Mouse (Mus musculus): ENCODE measurements at regions not wholly inside any gene's neighbourhood (a gene's known extent, or its start where the extent isn't known, plus 50 kb on each side); places are given as distances from the start of the nearest gene placed in this dataset.

DNA sequence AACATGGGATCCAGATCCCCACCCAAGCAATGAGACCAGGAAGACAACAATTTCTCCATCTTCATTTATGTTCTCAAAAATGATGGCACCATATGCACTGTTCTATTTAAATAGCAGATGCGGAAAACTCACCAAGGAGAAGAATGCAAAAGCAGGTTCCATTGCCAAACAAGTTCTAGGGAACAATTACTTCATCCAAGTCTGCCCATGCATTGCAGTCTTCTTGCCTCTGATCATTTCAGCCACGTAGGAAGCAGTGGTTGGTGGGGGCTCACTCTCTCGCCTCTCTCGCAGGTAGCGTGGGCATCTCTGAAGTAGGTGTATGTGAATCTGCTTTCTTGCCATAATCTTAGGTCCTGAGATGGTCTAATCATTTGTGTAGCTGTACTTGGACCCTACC, 557.5 kb upstream of the Id2 start:
- WGBS: 88% methylated on average over 5 of the region's 5 CpGs
- H3K27ac ChIP-seq: no peak overlapping the region
- no peaks in the 10 kb centered on the region for H3K27me3 ChIP-seq (ENCODE audit: poor library complexity, severe bottlenecking)
- H3K4me1 ChIP-seq: no peaks in the 10 kb centered on the region
- no peaks in the 10 kb centered on the region for H3K9me3 ChIP-seq
- no peak for DNase-seq (ENCODE audit: extremely low spot score, low spot score)
- no peaks in the 10 kb centered on the region for H3K36me3 ChIP-seq (replicated peaks)
- no peak overlapping the region for H3K4me3 ChIP-seq

DNA sequence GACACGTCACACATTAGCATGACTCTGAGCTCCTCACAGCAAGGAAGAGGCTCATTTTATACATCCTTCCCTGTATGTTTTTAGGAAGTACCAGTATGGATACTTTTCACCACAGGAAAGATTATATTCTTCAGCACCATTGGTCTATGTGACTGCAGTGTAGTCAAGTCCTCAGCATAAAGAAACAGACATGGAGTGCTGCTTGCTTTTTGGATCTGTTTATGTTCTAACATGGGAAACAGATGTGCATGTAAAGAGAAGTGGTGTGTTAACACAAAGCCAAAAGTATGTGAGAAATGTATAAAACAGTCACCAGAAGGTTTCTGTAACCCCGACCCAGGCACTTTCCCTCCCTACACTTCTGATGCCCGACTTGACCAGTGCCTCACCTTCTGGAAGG, 553.3 kb upstream of the Id2 start:
- no peak for DNase-seq (ENCODE audit: extremely low spot score, low spot score)
- Histone ChIP-seq H3K27ac (no peak overlapping the region), H3K4me1 (no peaks in the 10 kb centered on the region), H3K27me3 (ENCODE audit: poor library complexity, severe bottlenecking) (no peaks in the 10 kb centered on the region), H3K4me3 (no peak overlapping the region), H3K9me3 (no peaks in the 10 kb centered on the region), H3K36me3 (replicated peaks) (no peaks in the 10 kb centered on the region)
- WGBS: 78% methylated on average over 3 of the region's 3 CpGs

- Histone ChIP-seq H3K27ac (no peak overlapping the region), H3K27me3 (ENCODE audit: poor library complexity, severe bottlenecking) (no peaks in the 10 kb centered on the region), H3K36me3 (replicated peaks) (no peaks in the 10 kb centered on the region), H3K9me3 (no peaks in the 10 kb centered on the region), H3K4me3 (no peak overlapping the region), H3K4me1 (no peaks in the 10 kb centered on the region)
- DNase-seq (ENCODE audit: extremely low spot score, low spot score): no peak
Observed at GRCm38 (mm10) chr12:25628081-25628480, 531.1 kb upstream of the Id2 start.

DNA sequence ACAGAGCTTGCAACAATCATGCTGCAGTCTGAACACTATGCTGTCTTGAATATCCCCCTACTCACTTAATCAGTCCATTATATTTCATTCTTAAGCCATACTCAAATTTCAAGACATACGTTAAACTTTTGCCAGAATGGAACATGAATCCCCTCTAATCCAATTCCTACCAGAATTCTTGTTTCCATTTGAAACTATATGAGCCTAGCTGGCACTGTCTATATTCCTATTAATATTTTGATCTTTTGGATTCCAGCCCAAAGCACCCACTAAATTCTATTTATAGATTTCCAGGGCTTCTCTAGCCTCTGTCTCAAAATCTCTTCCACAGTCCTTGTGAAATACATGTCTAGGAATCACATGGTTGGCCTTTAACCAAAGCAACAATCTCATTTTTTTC, 528.9 kb upstream of the Id2 start:
- H3K4me1 ChIP-seq: no peaks in the 10 kb centered on the region
- H3K36me3 ChIP-seq (replicated peaks): no peaks in the 10 kb centered on the region
- no peak overlapping the region for H3K4me3 ChIP-seq
- H3K9me3 ChIP-seq: no peaks in the 10 kb centered on the region
- no peak overlapping the region for H3K27ac ChIP-seq
- no peak for DNase-seq (ENCODE audit: extremely low spot score, low spot score)
- 69% methylated on average over 1 of the region's 1 CpGs for WGBS
- no peaks in the 10 kb centered on the region for H3K27me3 ChIP-seq (ENCODE audit: poor library complexity, severe bottlenecking)

GRCm38 (mm10) chr12:25623449-25623848, 526.5 kb upstream of the Id2 start:
- no peaks in the 10 kb centered on the region for H3K9me3 ChIP-seq
- DNase-seq (ENCODE audit: extremely low spot score, low spot score): no peak
- H3K27ac ChIP-seq: no peak overlapping the region
- H3K27me3 ChIP-seq (ENCODE audit: poor library complexity, severe bottlenecking): no peaks in the 10 kb centered on the region
- no peaks in the 10 kb centered on the region for H3K36me3 ChIP-seq (replicated peaks)
- H3K4me1 ChIP-seq: no peaks in the 10 kb centered on the region
- WGBS: 92% methylated on average over 2 of the region's 2 CpGs
- no peak overlapping the region for H3K4me3 ChIP-seq

- H3K4me1 ChIP-seq: peaks cover 6% of the 10 kb centered on the region; the same call in 1 of the 2 replicates
- no peak for DNase-seq (ENCODE audit: extremely low spot score, low spot score)
- no peaks in the 10 kb centered on the region for H3K36me3 ChIP-seq (replicated peaks)
- H3K4me3 ChIP-seq: no peak overlapping the region
- no peaks in the 10 kb centered on the region for H3K9me3 ChIP-seq
- 94% methylated on average over 2 of the region's 2 CpGs for WGBS
- H3K27ac ChIP-seq: no peak overlapping the region
- no peaks in the 10 kb centered on the region for H3K27me3 ChIP-seq (ENCODE audit: poor library complexity, severe bottlenecking)
Observed at GRCm38 (mm10) chr12:25621142-25621541, 524.2 kb upstream of the Id2 start.

DNA sequence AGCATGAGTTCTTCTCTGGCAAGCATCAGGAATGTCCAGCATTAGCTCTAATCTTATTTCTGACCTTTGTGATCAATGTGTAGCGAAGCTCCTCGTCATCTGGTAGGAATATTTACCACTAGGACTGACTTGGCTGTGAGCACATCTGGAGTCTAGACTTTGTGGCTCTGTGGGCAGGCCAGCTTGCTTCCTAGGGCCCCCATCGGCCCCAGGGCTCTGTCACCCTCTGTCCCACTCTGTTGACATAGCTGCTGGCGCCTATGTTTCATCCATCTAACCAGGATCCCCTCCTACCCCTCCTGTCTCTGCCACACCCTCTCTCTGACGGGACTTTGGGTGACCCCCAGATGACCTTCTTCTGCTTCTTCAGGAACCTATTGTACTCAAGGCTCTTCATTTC, 520.6 kb upstream of the Id2 start:
- no peak overlapping the region for H3K4me3 ChIP-seq
- no peak for DNase-seq (ENCODE audit: extremely low spot score, low spot score)
- H3K27me3 ChIP-seq (ENCODE audit: poor library complexity, severe bottlenecking): no peaks in the 10 kb centered on the region
- no peaks in the 10 kb centered on the region for H3K36me3 ChIP-seq (replicated peaks)
- peaks cover 10% of the 10 kb centered on the region; the same call in 1 of the 2 replicates for H3K4me1 ChIP-seq
- H3K9me3 ChIP-seq: no peaks in the 10 kb centered on the region
- 0 out of 2 replicates have a peak overlapping the region, but pooled peaks have one; percentile 40 for H3K27ac ChIP-seq
- WGBS: 58% methylated on average over 5 of the region's 5 CpGs

DNA sequence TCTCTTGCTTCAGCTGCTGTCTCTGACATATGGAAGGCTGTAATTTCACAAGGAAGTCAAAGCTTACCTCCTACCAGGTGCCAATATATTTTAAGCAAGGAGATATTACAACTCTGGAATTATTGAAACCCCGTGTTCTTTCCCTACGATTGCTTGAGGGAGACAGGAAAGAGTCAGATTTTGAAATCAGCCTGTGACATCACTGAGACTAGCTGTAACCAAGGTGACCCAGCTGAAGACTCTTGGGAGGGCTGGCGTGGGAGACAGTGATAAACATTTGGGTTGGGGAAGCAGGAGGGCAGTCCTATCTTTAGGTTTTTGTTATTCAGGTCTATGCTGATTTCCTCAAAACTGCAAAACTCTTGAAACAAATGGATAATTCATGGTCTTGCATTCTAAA, 518.4 kb upstream of the Id2 start:
- DNase-seq (ENCODE audit: extremely low spot score, low spot score): no peak
- H3K27me3 ChIP-seq (ENCODE audit: poor library complexity, severe bottlenecking): no peaks in the 10 kb centered on the region
- H3K9me3 ChIP-seq: no peaks in the 10 kb centered on the region
- H3K27ac ChIP-seq: no peak overlapping the region
- peaks cover 10% of the 10 kb centered on the region; the same call in 1 of the 2 replicates for H3K4me1 ChIP-seq
- no peaks in the 10 kb centered on the region for H3K36me3 ChIP-seq (replicated peaks)
- H3K4me3 ChIP-seq: no peak overlapping the region
- WGBS: 92% methylated on average over 3 of the region's 3 CpGs

GRCm38 (mm10) chr12:25613473-25613872, 516.5 kb upstream of the Id2 start:
- Histone ChIP-seq H3K36me3 (replicated peaks) (no peaks in the 10 kb centered on the region), H3K9me3 (no peaks in the 10 kb centered on the region), H3K27me3 (ENCODE audit: poor library complexity, severe bottlenecking) (no peaks in the 10 kb centered on the region), H3K4me1 (peaks cover 13% of the 10 kb centered on the region), H3K4me3 (no peak overlapping the region), H3K27ac (no peak overlapping the region)
- no peak for DNase-seq (ENCODE audit: extremely low spot score, low spot score)

GRCm38 (mm10) chr12:25609045-25609444, 512.1 kb upstream of the Id2 start:
- H3K4me3 ChIP-seq: no peak overlapping the region
- H3K36me3 ChIP-seq (replicated peaks): no peaks in the 10 kb centered on the region
- no peak for DNase-seq (ENCODE audit: extremely low spot score, low spot score)
- H3K27me3 ChIP-seq (ENCODE audit: poor library complexity, severe bottlenecking): no peaks in the 10 kb centered on the region
- H3K4me1 ChIP-seq: peaks cover 8% of the 10 kb centered on the region
- WGBS: 69% methylated on average over 2 of the region's 2 CpGs
- H3K27ac ChIP-seq: no peak overlapping the region
- H3K9me3 ChIP-seq: no peaks in the 10 kb centered on the region

DNA sequence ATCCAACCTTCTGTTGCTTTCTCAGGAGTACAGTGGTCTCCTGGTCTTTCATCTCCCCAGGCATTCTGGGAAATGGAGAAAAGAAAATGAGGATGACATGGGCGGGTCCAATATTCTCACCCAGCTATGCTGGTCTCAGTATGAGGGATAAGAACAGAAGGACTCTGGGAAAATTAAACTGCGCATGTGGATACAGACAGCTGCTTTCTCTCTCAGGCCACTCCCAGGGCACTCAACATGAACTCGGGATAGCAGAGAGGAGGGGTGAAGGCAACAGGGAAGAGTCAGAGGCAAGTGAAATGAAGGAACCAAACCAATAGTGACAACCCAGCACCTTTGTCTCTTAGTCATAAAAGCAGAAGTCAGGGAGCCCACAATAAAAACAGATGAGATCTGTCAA, 508.5 kb upstream of the Id2 start:
- 86% methylated on average over 3 of the region's 3 CpGs for WGBS
- Histone ChIP-seq H3K4me1 (peaks cover 3% of the 10 kb centered on the region), H3K36me3 (replicated peaks) (no peaks in the 10 kb centered on the region), H3K27me3 (ENCODE audit: poor library complexity, severe bottlenecking) (no peaks in the 10 kb centered on the region), H3K4me3 (no peak overlapping the region), H3K9me3 (no peaks in the 10 kb centered on the region), H3K27ac (no peak overlapping the region)
- DNase-seq (ENCODE audit: extremely low spot score, low spot score): no peak

- 89% methylated on average over 2 of the region's 2 CpGs for WGBS
- Histone ChIP-seq H3K4me1 (no peaks in the 10 kb centered on the region), H3K9me3 (peaks cover 3% of the 10 kb centered on the region; the same call in 1 of the 2 replicates), H3K27ac (no peak overlapping the region), H3K4me3 (no peak overlapping the region), H3K36me3 (replicated peaks) (no peaks in the 10 kb centered on the region), H3K27me3 (ENCODE audit: poor library complexity, severe bottlenecking) (no peaks in the 10 kb centered on the region)
- DNase-seq (ENCODE audit: extremely low spot score, low spot score): no peak
Observed at GRCm38 (mm10) chr12:25590262-25590661, 493.3 kb upstream of the Id2 start.

DNA sequence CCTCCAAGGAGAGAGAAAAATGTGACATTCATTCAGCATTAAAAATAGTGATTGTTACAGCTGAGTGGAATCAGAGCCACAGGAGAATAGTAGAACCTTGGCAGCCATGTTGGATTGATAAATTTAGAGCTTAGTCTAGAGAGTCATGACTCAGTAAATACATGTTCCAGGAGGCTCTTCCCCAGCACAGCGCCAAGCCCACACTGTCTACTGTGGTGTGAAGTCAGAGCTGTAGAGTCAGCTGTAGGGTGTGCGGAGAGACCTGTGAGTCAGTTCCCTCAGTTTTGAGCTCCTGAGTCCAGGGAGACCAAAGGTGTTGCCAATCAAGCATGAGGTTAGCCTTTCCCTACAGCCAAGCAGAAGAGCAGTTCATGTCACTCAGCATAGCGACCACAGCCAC, 488.8 kb upstream of the Id2 start:
- DNase-seq (ENCODE audit: extremely low spot score, low spot score): no peak
- 88% methylated on average over 3 of the region's 3 CpGs for WGBS
- Histone ChIP-seq H3K4me1 (no peaks in the 10 kb centered on the region), H3K27ac (no peak overlapping the region), H3K9me3 (no peaks in the 10 kb centered on the region), H3K27me3 (ENCODE audit: poor library complexity, severe bottlenecking) (no peaks in the 10 kb centered on the region), H3K4me3 (no peak overlapping the region), H3K36me3 (replicated peaks) (no peaks in the 10 kb centered on the region)

- no peak for DNase-seq (ENCODE audit: extremely low spot score, low spot score)
- Histone ChIP-seq H3K27me3 (ENCODE audit: poor library complexity, severe bottlenecking) (no peaks in the 10 kb centered on the region), H3K27ac (no peak overlapping the region), H3K36me3 (replicated peaks) (no peaks in the 10 kb centered on the region), H3K4me1 (no peaks in the 10 kb centered on the region), H3K4me3 (no peak overlapping the region), H3K9me3 (no peaks in the 10 kb centered on the region)
- WGBS: 93% methylated on average over 8 of the region's 8 CpGs
Observed at GRCm38 (mm10) chr12:25579407-25579806, 482.5 kb upstream of the Id2 start.

All from forebrain, embryonic 10.5 days (tissue).